Mouse (Mus musculus) cerebellum, adult 9-10 months (tissue): ENCODE measurements at regions not wholly inside any gene's neighbourhood (a gene's known extent, or its start where the extent isn't known, plus 50 kb on each side); places are given as distances from the start of the nearest gene placed in this dataset.

Source experiments
- DNase-seq: peaks from one replicate; pipeline ENCODE4 v3.0.0; 2022

- peak; percentile 74 for DNase-seq
These were observed 135.4 kb upstream of the Cdkn2b start for GRCm38 (mm10) chr4:89446156-89446716.

- DNase-seq = peak; percentile 72
These were observed 134.6 kb upstream of the Cdkn2b start for GRCm38 (mm10) chr4:89445214-89446155.

- no peak for DNase-seq
These were observed 131.7 kb upstream of the Cdkn2b start for GRCm38 (mm10) chr4:89442526-89442925.

- DNase-seq = no peak
These were observed 130.0 kb upstream of the Cdkn2b start for GRCm38 (mm10) chr4:89440821-89441220.

- no peak for DNase-seq
These were observed 129.5 kb upstream of the Cdkn2b start for GRCm38 (mm10) chr4:89440326-89440725.

GRCm38 (mm10) chr4:89438665-89439064 is 127.8 kb upstream of the Cdkn2b start:
- no peak for DNase-seq

GRCm38 (mm10) chr4:89436764-89437163 is 125.9 kb upstream of the Cdkn2b start:
- no peak for DNase-seq

GRCm38 (mm10) chr4:89434152-89434551 is 123.3 kb upstream of the Cdkn2b start:
- DNase-seq = no peak

- DNase-seq = no peak
These were observed 122.7 kb upstream of the Cdkn2b start for GRCm38 (mm10) chr4:89433528-89433927.

GRCm38 (mm10) chr4:89431520-89431919 is 120.7 kb upstream of the Cdkn2b start:
- no peak for DNase-seq

GRCm38 (mm10) chr4:89428465-89428864 is 117.6 kb upstream of the Cdkn2b start:
- DNase-seq = no peak

GRCm38 (mm10) chr4:89427345-89428293 is 116.8 kb upstream of the Cdkn2b start:
- DNase-seq = no peak

- DNase-seq = no peak
These were observed 115.1 kb upstream of the Cdkn2b start for GRCm38 (mm10) chr4:89425916-89426315.

- no peak for DNase-seq
These were observed 111.0 kb upstream of the Cdkn2b start for GRCm38 (mm10) chr4:89421694-89422354.

GRCm38 (mm10) chr4:89420868-89421267 is 110.0 kb upstream of the Cdkn2b start:
- no peak for DNase-seq

- no peak for DNase-seq
These were observed 108.7 kb upstream of the Cdkn2b start for GRCm38 (mm10) chr4:89419507-89419906.

- no peak for DNase-seq
These were observed 94.9 kb upstream of the Cdkn2b start for GRCm38 (mm10) chr4:89405624-89406167.

- DNase-seq = no peak
These were observed 92.3 kb upstream of the Cdkn2b start for GRCm38 (mm10) chr4:89403151-89403550.

GRCm38 (mm10) chr4:89402324-89402723 is 91.5 kb upstream of the Cdkn2b start:
- DNase-seq = no peak

GRCm38 (mm10) chr4:89401696-89402095 is 90.9 kb upstream of the Cdkn2b start:
- no peak for DNase-seq

GRCm38 (mm10) chr4:89400342-89400741 is 89.5 kb upstream of the Cdkn2b start:
- DNase-seq = no peak

- no peak for DNase-seq
These were observed 88.4 kb upstream of the Cdkn2b start for GRCm38 (mm10) chr4:89399277-89399676.
